Mouse (Mus musculus) embryo, embryonic 11 days (tissue): Measurements from ENCODE around the gene Gpha2.

Experiments
- DNase-seq: peaks from one replicate; pipeline ENCODE4 v3.0.0-alpha.2; 2015

Gpha2 gene

GRCm38 (mm10) chr19:6242281-6242680, 16.1 kb downstream of the Gpha2 start:
- peak; percentile 23 for DNase-seq

GRCm38 (mm10) chr19:6243226-6243625, 17.0 kb downstream of the Gpha2 start:
- DNase-seq = no peak

- DNase-seq = no peak
Measured at GRCm38 (mm10) chr19:6245806-6246205, 19.6 kb downstream of the Gpha2 start.

GRCm38 (mm10) chr19:6247526-6248300, 21.5 kb downstream of the Gpha2 start:
- DNase-seq = no peak

GRCm38 (mm10) chr19:6253021-6253420, 26.8 kb downstream of the Gpha2 start:
- DNase-seq = no peak

GRCm38 (mm10) chr19:6260428-6260827, 34.2 kb downstream of the Gpha2 start:
- peak; percentile 56 for DNase-seq

GRCm38 (mm10) chr19:6260946-6261345, 34.8 kb downstream of the Gpha2 start:
- no peak for DNase-seq

GRCm38 (mm10) chr19:6261379-6261778, 35.2 kb downstream of the Gpha2 start:
- no peak for DNase-seq

- peak; percentile 58 for DNase-seq
Measured at GRCm38 (mm10) chr19:6262222-6262621, 36.0 kb downstream of the Gpha2 start.

GRCm38 (mm10) chr19:6262839-6263433, 36.8 kb downstream of the Gpha2 start:
- DNase-seq = no peak

- DNase-seq = no peak
Measured at GRCm38 (mm10) chr19:6264200-6264599, 38.0 kb downstream of the Gpha2 start.

- DNase-seq = no peak
Measured at GRCm38 (mm10) chr19:6264945-6265344, 38.8 kb downstream of the Gpha2 start.

GRCm38 (mm10) chr19:6265727-6266182, 39.6 kb downstream of the Gpha2 start:
- no peak for DNase-seq

- no peak for DNase-seq
Measured at GRCm38 (mm10) chr19:6267306-6268169, 41.4 kb downstream of the Gpha2 start.

- peak; percentile 89 for DNase-seq
Measured at GRCm38 (mm10) chr19:6268170-6268528, 42.0 kb downstream of the Gpha2 start.

GRCm38 (mm10) chr19:6268670-6269132, 42.5 kb downstream of the Gpha2 start:
- DNase-seq = no peak

GRCm38 (mm10) chr19:6269798-6270475, 43.8 kb downstream of the Gpha2 start:
- no peak for DNase-seq

- DNase-seq = no peak
Measured at GRCm38 (mm10) chr19:6270661-6271060, 44.5 kb downstream of the Gpha2 start.

GRCm38 (mm10) chr19:6271206-6271605, 45.0 kb downstream of the Gpha2 start:
- no peak for DNase-seq

- DNase-seq = no peak
Measured at GRCm38 (mm10) chr19:6272053-6272452, 45.9 kb downstream of the Gpha2 start.

- DNase-seq = no peak
Measured at GRCm38 (mm10) chr19:6272738-6273137, 46.6 kb downstream of the Gpha2 start.

- DNase-seq = no peak
Measured at GRCm38 (mm10) chr19:6273592-6273991, 47.4 kb downstream of the Gpha2 start.
